Mouse (Mus musculus) embryonic fibroblast, embryonic 13.5 days (primary cell): ENCODE results near the gene Smyd3.

ENCODE experiments used
- CTCF ChIP-seq: IDR thresholded peaks from 2 replicates; pipeline ENCODE4 v1.5.1; 2011; ENCODE audit warnings: mild to moderate bottlenecking, control low read depth, low read length, moderate library complexity, borderline replicate concordance; ENCODE audit not compliant: insufficient read depth
- POLR2A ChIP-seq: IDR thresholded peaks from 2 replicates; pipeline ENCODE4 v1.6.1; 2011; ENCODE audit warnings: low read depth, mild to moderate bottlenecking, control low read depth, low read length, moderate library complexity

DNA sequence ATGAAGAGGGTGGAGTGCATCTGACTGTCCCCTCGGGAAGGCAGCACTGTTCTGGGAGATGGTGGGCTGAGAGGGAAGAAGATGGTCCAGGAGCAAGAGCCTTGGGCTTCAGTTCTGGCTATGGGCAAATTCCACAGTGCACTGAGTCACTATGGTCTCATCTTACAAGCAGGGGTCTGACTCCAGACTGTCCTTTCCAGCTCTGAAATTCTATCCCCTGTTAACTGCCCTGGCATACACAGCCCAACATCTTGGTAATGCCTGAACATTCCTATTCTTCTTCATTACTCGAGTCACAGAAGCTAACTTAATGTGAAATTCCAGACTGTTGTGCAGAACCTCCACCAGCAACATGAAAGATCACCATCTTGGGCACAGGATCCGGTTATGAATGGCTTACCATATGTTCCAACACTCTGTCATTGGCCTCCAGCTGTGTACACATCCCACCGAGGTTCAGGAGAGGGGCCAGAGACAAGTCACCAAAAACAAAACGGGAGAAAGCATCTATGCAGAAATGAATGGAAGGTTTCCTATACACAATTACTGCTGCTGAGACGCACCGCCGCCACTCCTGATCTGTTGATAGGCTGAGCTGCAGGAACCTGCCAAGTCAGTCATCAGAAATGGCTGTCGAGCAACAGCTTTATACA is 517.8 kb downstream of the Smyd3 start:
- TF ChIP-seq CTCF (no peak), POLR2A (no peak)
